Mouse (Mus musculus): ENCODE measurements around the gene Olfr1221.
"Not testable (repeated sequence)": the region's sequence is repeated elsewhere in the genome, so short reads cannot be mapped to it uniquely, and the experiment has no call there.

The Olfr1221 gene

DNA sequence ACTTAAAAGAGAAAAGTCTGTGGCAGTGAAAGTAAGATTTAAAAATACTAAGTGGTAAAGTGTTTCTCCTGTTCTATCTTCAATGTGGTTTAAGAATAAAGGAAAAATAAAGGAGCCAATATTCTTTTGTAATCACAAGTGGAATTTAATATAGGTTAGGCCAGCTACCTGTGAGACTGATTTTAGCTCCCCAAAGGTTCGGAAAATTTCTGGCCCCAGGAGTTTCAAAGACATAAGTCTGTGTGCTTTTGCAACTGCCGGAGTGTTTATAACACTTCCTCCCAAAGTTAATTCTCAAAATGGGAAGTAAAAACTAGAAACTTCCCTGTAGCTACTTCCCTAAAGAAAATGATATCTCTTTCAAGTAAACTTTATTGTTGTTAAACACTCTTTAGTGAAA, at the start of gene Olfr1221:
Gene Olfr1221 (minus strand): TSS at position 101 of the 400 bp plus-strand sequence.
- no peak for DNase-seq (ENCODE audit: low spot score in 2 of 2)

DNA sequence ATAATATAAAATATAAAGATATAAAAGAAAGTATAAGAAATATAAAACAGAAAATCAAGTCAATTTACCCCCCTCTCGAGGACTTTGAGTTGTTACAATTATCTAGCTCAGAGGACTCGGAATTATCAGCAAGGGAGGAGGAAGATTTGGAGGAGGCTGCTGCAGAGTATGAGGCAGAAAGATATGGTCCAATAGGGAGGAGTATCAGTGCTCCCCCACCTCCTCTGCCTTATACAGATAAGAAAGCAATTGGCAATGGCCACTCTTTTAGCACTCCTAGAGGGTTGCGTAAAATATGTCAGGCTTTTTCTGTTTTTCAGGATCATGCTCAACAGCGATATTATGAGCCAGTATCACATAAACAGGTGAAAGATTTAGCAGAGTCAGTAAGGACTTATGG, 47.6 kb upstream of the Olfr1221 start:
- DNase-seq (ENCODE audit: low spot score in 2 of 2): not testable (repeated sequence)

DNA sequence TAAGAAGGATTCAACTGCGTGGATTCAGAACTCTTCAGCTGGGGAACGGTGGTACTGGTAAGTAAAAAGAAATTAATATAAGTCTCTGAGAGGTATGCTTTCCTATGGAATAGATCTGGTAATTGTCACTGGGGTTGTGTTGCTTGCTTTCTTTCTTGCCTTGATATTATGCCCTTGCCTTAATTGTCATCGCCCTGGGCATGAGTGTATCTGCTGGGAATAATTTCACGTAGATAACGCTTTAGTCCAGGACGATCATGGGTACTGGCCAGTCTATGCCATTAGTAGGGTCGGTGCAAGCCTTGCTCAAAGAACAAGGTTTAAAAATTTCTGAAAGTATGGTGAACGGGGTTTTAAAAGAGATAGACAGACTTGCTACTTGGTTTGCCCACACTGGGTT, 46.9 kb upstream of the Olfr1221 start, which contains the start of gene Olfr1224-ps1:
Gene Olfr1224-ps1 (minus strand): TSS at position 101 of the 400 bp plus-strand sequence.
- DNase-seq (ENCODE audit: low spot score in 2 of 2): not testable (repeated sequence)

DNA sequence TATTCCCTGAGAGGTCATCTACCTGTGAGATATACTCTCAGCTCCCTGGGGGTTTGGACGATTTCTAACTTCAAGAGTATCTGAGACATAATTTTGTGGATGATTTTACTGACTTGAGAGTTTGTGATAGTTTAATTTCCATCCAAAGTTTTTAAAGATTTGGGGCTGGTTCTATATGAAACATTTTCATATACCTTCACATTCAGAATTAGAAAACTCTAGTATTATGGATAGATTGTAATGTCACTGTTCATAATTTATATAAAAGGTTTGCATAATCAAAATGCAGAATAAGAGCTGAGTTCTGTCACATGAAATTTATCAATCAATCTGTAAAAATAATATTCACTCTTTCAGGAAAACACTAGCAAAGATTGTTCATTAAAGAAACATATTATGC, 34.4 kb upstream of the Olfr1221 start, which contains the start of gene Olfr1223:
Gene Olfr1223 (minus strand): TSS at position 101 of the 400 bp plus-strand sequence.
- no peak for DNase-seq (ENCODE audit: low spot score in 2 of 2)

DNA sequence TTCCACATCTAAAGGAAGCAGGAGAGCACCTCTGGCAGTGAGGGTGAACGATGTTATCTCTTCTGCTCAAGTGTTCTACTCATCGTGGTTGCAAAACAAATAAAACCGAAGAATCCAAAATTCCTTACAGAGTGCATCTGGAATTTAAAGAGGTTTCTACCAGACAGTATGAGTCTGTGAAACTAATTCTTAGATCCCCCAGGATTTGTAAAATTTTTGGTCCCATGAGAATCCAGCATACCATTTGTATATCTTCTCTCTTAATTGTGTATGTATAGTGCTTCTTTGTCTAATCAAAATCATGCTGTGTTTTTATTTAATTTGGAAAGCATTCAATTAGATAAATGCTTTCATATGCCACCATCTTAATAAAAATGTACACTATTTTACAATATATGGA, 15.9 kb upstream of the Olfr1221 start, which contains the start of gene Olfr1222:
Gene Olfr1222 (minus strand): TSS at position 101 of the 400 bp plus-strand sequence.
- no peak for DNase-seq (ENCODE audit: low spot score in 2 of 2)

DNA sequence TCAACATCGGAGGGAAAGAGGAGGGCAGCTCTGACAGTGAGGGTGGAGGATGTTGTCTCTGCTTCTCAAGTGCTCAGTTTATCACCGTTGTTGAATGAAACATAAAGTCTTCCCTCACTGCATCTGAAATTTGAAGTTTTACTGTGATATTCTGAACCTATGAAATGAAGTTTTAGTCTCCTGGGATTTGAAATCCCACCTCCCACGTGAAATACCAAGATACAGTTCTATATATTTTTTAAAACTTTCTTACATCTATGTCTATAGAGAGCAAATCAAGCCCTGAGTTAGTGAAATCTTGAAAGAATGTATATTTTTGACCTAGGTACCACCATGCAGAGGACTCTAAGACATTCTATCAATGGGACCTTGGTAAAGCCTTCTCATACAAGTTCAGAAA, 10.3 kb downstream of the Olfr1221 start, which contains the start of gene Olfr1220:
Gene Olfr1220 (minus strand): TSS at position 101 of the 400 bp plus-strand sequence.
- DNase-seq (ENCODE audit: low spot score in 2 of 2): no peak

DNA sequence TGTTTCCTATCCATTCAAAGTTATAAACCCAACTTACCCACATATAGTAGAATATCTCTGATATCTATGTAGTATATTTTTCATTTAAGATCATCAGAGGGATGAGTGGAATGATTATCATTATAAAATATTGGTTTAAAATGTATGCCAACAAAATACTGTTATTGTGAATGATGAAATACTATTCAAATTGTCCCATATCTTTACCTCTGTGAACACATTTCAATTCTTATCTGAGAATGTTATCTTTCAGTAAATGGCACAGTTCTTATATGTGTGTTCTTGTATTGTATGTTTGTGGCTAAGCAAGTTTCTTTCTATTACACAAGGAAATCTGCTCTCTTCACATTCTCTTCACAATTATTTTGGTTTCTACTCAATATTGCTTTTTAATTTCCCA, 11.4 kb downstream of the Olfr1221 start:
- DNase-seq (ENCODE audit: low spot score in 2 of 2): no peak

DNA sequence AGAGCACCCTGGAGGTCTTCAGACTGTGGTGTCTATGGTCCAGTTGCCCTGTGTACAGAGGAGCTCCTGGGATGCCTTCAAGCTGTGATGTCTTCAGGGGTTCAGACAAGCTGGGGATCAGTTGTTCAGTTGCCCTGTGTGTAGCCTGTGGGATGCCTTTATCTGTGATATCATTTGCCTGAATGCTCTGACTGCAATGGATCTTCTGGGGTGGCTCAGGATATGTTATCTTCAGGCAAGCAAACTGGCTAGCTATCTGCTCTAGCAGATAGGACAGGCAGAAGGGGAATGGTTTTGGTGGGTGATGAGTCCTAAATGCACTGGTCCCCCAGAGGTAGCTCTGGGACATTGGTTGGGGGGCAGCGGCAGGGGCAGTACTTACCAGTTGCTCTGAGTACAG, 23.2 kb downstream of the Olfr1221 start:
- no peak for DNase-seq (ENCODE audit: low spot score in 2 of 2)

DNA sequence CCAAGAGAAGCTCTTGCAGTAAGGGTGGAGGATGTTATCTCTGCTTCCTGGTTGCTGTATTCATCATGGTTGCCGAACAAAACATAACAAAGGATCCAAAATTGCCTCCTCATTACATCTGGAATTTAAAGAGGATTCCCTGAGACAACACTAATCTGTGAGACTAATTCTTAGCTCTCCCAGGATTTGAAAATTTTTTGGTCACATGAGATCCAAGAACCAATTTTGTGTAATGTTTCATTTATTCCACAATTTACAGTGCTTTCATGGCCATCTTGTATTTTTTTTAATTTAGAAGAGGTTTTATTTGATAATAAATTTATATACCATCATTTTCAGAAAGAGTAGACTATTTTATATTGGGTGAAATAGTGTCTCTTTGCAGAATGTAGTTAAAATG, 33.7 kb downstream of the Olfr1221 start, which contains the start of gene Olfr1219:
Gene Olfr1219 (minus strand): TSS at position 101 of the 400 bp plus-strand sequence.
- DNase-seq (ENCODE audit: low spot score in 2 of 2): no peak

DNA sequence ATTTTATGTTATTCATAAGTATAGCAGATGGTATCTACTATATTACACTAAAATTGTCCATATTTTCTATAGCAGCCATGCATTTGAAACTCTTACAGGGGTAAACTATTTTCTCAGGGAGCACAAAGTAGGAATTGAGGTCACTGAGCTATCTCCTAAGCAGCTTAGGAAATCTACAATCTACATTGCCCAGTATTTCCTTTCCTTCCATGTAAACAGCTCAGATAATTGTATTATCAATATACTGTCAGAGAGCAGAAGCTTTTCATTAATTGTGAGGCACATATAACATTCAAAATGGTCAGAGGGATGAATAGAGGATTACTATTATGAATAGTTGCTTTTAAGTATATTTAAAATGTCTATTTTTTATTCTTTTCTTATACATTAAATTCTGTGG, 35.6 kb downstream of the Olfr1221 start:
- no peak for DNase-seq (ENCODE audit: low spot score in 2 of 2)

DNA sequence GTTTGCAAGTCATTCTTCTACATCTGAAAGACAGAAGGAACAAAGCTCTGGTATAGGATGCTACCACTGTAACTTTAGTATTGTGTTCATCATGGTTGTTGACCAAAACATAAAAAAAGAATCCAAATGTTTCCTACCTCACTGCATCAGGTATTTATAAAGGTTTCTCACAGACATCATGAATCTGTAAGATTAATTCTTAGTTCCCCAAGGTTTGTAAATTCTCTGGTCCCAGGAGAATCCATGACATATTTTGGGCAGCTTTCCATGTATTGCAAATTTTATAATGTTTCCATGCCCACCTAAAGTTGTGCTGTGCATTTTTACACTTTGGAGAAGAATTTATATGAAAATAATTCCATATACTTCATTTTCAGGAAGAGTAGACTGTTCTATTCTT, 56.0 kb downstream of the Olfr1221 start, which contains the start of gene Olfr1218:
Gene Olfr1218 (minus strand): TSS at position 101 of the 400 bp plus-strand sequence.
- no peak for DNase-seq (ENCODE audit: low spot score in 2 of 2)

Data from heart, adult 9 months (tissue).